Mouse (Mus musculus) heart, embryonic 14.5 days (tissue): ENCODE measurements around the gene Gna15. TPM values are rescaled to one million over a fixed set of nuclear protein-coding genes. Genes with fewer than 3 reads are reported as not detected.

Experiments used
- ATAC-seq: fragments of 200-750 bp; cut with Nextera tagmentation; 2 replicates; pipeline ENCODE4 v1.8.0; 2017; ENCODE audit warnings: low read depth, moderate TSS enrichment; ENCODE audit not compliant: insufficient number of reproducible peaks, insufficient read depth, low FRiP score
- H3K27ac ChIP-seq, 2 experiments: fragments of 200-500 bp in 1 of 2; fragments of 300-500 bp in 1 of 2; sonication (generic) in 1 of 2; replicated peaks in 1 of 2; 2 replicates each; pipeline ENCODE4 v1.5.1; 2012 to 2014; ENCODE audit warnings: low read depth in 2 of 2, low read length in 2 of 2, control low read depth in 1 of 2, mild to moderate bottlenecking in 1 of 2, mixed read lengths in 1 of 2; ENCODE audit not compliant: control insufficient read depth in 1 of 2, insufficient read depth in 1 of 2
- H3K27me3 ChIP-seq: fragments of 300-500 bp; sonication (generic); 2 replicates; pipeline ENCODE4 v1.6.1; 2014; ENCODE audit warnings: mild to moderate bottlenecking, low read length, control low read depth; ENCODE audit not compliant: control insufficient read depth, insufficient read depth
- H3K36me3 ChIP-seq: fragments of 300-500 bp; sonication (generic); 2 replicates; pipeline ENCODE4 v1.6.1; 2014; ENCODE audit warnings: mild to moderate bottlenecking, control low read depth, low read length, mixed read lengths; ENCODE audit not compliant: control insufficient read depth, insufficient read depth
- H3K4me1 ChIP-seq, 2 experiments: fragments of 200-500 bp in 1 of 2; fragments of 300-500 bp in 1 of 2; sonication (generic) in 1 of 2; 2 replicates each; pipeline ENCODE4 v1.6.1; 2012 to 2014; ENCODE audit warnings: low read length in 2 of 2, control low read depth in 1 of 2, mixed read lengths in 1 of 2; ENCODE audit not compliant: control insufficient read depth in 2 of 2, insufficient read depth in 2 of 2
- H3K4me2 ChIP-seq: fragments of 300-500 bp; sonication (generic); 2 replicates; pipeline ENCODE4 v1.6.1; 2014; ENCODE audit warnings: mild to moderate bottlenecking, low read length
- H3K4me3 ChIP-seq, 2 experiments: fragments of 200-500 bp in 1 of 2; fragments of 300-500 bp in 1 of 2; sonication (generic) in 1 of 2; 2 replicates each; pipeline ENCODE4 v1.5.1; 2012 to 2014; ENCODE audit warnings: low read length in 2 of 2, mild to moderate bottlenecking in 2 of 2, control low read depth in 1 of 2, low read depth in 1 of 2, moderate library complexity in 1 of 2; ENCODE audit not compliant: control insufficient read depth in 1 of 2, insufficient read depth in 1 of 2
- H3K9ac ChIP-seq: fragments of 300-500 bp; sonication (generic); 2 replicates; pipeline ENCODE4 v1.6.1; 2014; ENCODE audit warnings: mild to moderate bottlenecking, low read length
- H3K9me3 ChIP-seq: fragments of 300-500 bp; sonication (generic); 2 replicates; pipeline ENCODE4 v1.6.1; 2016; ENCODE audit warnings: low read length, control low read depth; ENCODE audit not compliant: control insufficient read depth
- WGBS: fragments of 180-500 bp; shearing (Covaris S2); extraction: QIAGEN DNeasy Blood & Tissue Kit; methylation state at CpG from one replicate; pipeline ENCODE4 v1.1.7; 2014; 5-methylcytosine and 5-hydroxymethylcytosine counted together
- polyA plus RNA-seq: library from polyadenylated mRNA; unstranded; fragments of >200 nt; fragmentation: Nextera tagmentation; extraction: Ambion mirVana; gene quantifications from 2 replicates; pipeline ENCODE4 v1.2.1, GENCODE M21; 2014

Gna15 gene
- polyA plus RNA-seq, 1 experiment from 2014 or later: 0.89 TPM

DNA sequence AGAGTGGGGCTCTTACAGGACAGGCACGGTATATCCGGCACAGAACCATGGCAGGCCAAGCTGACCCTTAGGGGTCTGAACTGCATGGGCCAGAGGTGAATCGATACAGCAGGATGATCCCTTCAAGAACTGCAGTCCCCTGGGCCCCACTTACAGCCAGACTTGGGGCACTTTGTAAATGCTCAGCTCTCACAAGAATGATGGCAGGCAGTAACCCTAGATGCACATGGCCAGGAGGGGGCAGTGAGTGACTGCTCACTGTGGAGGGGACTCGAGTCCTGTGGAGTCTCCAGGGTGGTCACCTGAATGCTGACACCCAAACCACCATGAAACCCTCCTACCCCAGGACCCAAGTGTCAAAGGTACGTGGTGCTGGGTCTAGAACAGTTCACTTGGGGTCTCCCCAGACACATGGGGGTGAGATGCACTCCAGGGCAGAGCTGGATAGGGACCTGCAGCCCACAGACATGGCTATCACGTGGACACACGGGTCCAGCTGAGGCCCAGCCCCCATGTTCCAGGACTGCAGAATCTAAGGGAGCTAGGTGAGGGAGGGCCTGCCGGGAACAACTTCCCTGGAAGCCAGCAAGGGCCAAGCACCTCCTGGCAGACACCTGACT is 30.3 kb downstream of the Gna15 start:
- Histone ChIP-seq H3K36me3 (peaks cover 47% of the 10 kb centered on the region), H3K9me3 (no peaks in the 10 kb centered on the region), H3K4me2 (no peak overlapping the region), H3K4me1 (peaks cover 9 to 12% of the 10 kb centered on the region in 2 experiments; a peak in 3 of 4 replicates), H3K4me3 (no peak overlapping the region), H3K27me3 (no peaks in the 10 kb centered on the region), H3K27ac (no peak overlapping the region), H3K9ac (no peak overlapping the region)
- WGBS: 81% methylated on average over 8 of the region's 8 CpGs
- ATAC-seq: no peak

DNA sequence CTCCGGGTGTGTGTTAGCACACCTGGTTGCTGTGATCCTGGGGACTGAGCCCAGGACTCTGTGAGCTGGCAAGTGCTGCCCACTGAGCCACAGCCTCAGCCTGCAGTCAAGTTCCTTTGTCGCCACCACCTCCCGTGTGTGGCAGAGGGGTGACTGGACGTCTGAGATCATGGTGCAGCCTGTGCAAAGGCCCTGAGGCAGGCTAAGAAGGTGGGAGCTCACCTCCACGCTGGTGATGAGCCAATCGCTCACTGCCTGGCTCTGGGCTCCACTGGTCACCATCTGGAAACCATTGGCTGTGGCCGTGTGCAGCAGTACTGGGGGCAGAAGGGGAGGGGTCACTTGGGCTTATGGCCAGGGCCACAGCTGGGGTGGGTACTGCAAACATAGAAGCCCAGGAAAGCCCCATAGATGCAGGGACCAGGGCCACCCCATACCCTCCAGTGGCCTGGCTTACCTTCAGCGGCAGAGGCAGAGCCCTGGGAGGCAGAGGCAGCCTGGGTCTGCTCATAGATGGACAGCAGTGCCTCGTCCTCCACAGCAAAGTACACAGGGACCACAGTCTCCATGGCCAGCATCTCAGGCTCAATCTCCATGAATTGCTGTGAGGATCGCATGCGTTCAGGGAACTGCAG is 31.3 kb downstream of the Gna15 start:
- Histone ChIP-seq H3K4me1 (peaks cover 14 to 18% of the 10 kb centered on the region in 2 experiments; a peak in 3 of 4 replicates), H3K4me3 (no peak overlapping the region), H3K9ac (no peak overlapping the region), H3K27ac (no peak overlapping the region), H3K27me3 (no peaks in the 10 kb centered on the region), H3K36me3 (peaks cover 57% of the 10 kb centered on the region), H3K4me2 (no peak overlapping the region), H3K9me3 (no peaks in the 10 kb centered on the region)
- ATAC-seq: no peak
- WGBS: 93% methylated on average over 11 of the region's 11 CpGs

DNA sequence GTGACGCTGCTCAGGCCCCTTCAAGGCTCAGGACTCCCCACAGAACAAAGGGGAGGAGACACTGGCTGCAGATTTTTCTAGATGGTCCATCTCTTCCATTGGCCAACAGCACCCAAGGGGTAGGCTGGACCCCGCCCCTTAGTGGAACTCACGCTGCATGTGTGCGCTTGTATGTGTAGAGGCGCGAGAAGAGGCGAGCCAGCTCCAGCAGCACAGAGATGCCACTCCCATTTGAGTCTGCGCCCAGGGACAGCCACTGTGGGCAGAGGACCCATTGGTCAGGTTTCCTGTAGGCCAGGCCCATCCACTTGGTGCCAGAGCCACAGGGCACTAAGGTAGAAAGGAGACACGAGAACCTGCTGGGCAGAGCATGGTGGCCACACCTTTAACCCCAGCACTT is 33.0 kb downstream of the Gna15 start:
- H3K27me3 ChIP-seq: no peaks in the 10 kb centered on the region
- peaks cover 17 to 18% of the 10 kb centered on the region in 2 experiments; a peak in 3 of 4 replicates for H3K4me1 ChIP-seq
- H3K9me3 ChIP-seq: no peaks in the 10 kb centered on the region
- peaks cover 74% of the 10 kb centered on the region for H3K36me3 ChIP-seq
- no peak overlapping the region for H3K9ac ChIP-seq
- 92% methylated on average over 9 of the region's 9 CpGs for WGBS
- no peak overlapping the region for H3K4me3 ChIP-seq
- no peak for ATAC-seq
- H3K4me2 ChIP-seq: no peak overlapping the region
- no peak overlapping the region for H3K27ac ChIP-seq

DNA sequence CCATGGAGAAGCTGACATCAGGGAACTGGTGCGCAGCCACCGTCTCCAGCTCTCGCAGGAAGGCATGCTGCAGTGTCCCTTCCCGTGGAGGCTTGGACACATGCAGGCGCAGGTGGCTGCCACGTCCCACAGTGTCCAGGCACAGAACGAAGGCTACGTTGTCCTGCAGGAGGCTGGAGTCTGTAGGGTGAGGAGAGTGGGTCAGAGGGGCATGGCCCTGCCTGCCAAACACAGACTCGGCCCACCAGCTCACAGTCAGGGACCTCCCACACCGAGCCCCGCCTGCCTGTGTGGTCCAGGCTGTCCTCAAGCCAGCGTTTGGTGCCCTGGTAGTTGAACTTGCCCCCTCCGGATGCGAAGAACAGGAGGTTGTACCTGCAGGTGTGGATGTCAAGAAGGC is 34.1 kb downstream of the Gna15 start:
- ATAC-seq: no peak

DNA sequence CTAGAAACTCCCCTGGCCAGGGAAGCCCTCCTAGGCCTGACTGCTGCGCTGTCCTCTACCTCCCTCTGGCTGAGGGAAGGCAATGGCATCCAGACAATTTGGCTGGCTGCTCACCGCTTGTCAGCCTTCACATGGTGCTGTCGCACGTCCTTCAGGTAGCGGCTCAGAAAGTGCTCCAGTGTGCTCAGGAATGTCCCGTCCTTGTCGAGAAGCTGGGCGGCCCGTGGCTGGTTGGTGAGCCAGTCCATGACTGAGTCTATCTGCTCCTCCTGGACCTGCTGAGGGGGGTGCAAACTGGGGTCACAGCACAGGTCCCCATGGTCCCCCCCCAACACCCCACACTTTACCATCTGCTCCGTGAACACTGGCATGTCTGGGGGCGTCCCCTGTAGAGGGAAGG is 35.9 kb downstream of the Gna15 start:
- WGBS: 37% methylated on average over 11 of the region's 11 CpGs
- Histone ChIP-seq H3K27me3 (no peaks in the 10 kb centered on the region), H3K27ac (peak overlapping the region; percentile 3 to 55; a peak in 2 of 4 replicates), H3K4me1 (peaks cover 6 to 8% of the 10 kb centered on the region in 2 experiments; a peak in 2 of 4 replicates), H3K4me3 (no peak overlapping the region), H3K9ac (no peak overlapping the region), H3K4me2 (no peak overlapping the region), H3K9me3 (no peaks in the 10 kb centered on the region), H3K36me3 (peaks cover 72% of the 10 kb centered on the region)
- ATAC-seq: peak; percentile 26

More for the DNA sequence above, 34.1 kb downstream of the Gna15 start:
- H3K4me1 ChIP-seq: peaks cover 11 to 12% of the 10 kb centered on the region in 2 experiments; a peak in 3 of 4 replicates
- H3K27ac ChIP-seq: no peak overlapping the region
- H3K9ac ChIP-seq: no peak overlapping the region
- no peaks in the 10 kb centered on the region for H3K9me3 ChIP-seq
- H3K27me3 ChIP-seq: no peaks in the 10 kb centered on the region
- no peak overlapping the region for H3K4me2 ChIP-seq
- H3K4me3 ChIP-seq: no peak overlapping the region
- H3K36me3 ChIP-seq: peaks cover 75% of the 10 kb centered on the region
- 88% methylated on average over 14 of the region's 14 CpGs for WGBS

DNA sequence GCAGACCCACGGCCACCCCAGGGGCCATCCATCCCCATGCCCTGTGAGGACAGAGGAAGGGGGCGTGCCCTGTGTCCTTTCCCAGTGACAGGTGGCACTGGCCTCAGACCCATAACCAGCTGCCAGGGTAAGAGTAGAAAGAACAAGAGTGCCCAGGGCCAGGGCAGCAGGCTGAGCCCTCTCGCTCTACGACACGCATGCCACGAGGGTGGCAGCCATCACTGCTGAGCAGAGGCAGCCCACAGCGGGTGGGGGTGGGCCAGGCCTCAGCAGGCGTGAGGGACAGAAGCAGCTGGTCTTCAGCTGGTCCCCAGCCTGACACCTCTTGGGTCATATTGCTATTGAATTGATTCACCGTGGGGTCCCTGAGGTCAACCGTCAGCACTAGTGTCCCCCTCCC is 37.5 kb downstream of the Gna15 start:
- H3K27me3 ChIP-seq: peaks cover 13% of the 10 kb centered on the region
- no peak overlapping the region for H3K9ac ChIP-seq
- H3K4me1 ChIP-seq: peaks cover 8 to 11% of the 10 kb centered on the region in 2 experiments; a peak in 3 of 4 replicates
- no peak overlapping the region for H3K27ac ChIP-seq
- H3K9me3 ChIP-seq: no peaks in the 10 kb centered on the region
- no peak for ATAC-seq
- H3K4me3 ChIP-seq: no peak overlapping the region
- 92% methylated on average over 10 of the region's 10 CpGs for WGBS
- H3K4me2 ChIP-seq: no peak overlapping the region
- H3K36me3 ChIP-seq: peaks cover 56% of the 10 kb centered on the region

DNA sequence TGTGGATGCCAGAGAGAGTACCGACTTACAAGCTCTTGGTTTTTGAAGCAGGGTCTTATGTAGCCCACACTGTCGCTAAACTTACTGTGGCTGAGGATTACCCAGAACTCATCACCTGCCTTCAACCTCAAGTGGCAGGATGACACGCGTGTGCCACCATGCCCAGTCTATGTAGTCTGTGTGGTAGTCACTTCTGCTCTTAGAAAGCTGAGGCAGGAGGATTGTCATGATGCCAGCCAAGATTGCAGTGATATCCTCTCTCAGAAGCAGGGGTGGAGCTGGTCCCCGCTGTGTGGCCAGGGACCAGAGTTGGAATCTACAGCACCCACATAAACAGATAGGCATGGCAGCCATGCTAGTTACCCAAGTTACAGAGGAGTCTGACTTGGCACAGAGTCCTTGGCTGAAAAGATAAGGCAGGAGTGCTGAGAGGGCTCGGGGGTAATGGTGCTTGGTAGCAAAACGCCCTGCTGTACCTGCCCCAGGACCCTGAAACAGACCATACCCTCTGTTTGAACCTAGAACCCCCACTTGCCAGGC is 38.5 kb downstream of the Gna15 start:
- Histone ChIP-seq H3K27ac (no peak overlapping the region), H3K36me3 (peaks cover 46% of the 10 kb centered on the region), H3K4me2 (no peak overlapping the region), H3K9ac (no peak overlapping the region), H3K27me3 (peaks cover 22% of the 10 kb centered on the region), H3K4me1 (peaks cover 8 to 11% of the 10 kb centered on the region in 2 experiments; a peak in 3 of 4 replicates), H3K4me3 (no peak overlapping the region), H3K9me3 (no peaks in the 10 kb centered on the region)
- ATAC-seq: no peak
- 62% methylated on average over 7 of the region's 7 CpGs for WGBS
